Mouse (Mus musculus): ENCODE data around the gene Noct.

GRCm38 (mm10) chr3:51262942-51263341, 38.7 kb downstream of the Noct start:
- no peak for TF ChIP-seq CTCF (conservative IDR thresholded peaks at IDR 0.05; ENCODE audit: low read length)
- TF ChIP-seq NANOG (IDR thresholded peaks at IDR 0.05; ENCODE audit: borderline replicate concordance, low read length): no peak
